Mouse (Mus musculus): ENCODE data around the gene Crtc1. TPM values are rescaled to one million over a fixed set of nuclear protein-coding genes. Genes with fewer than 3 reads are reported as not detected.

Gene Crtc1
- polyA plus RNA-seq, 2 experiments, result 2.9 to 3.9 TPM

GRCm38 (mm10) chr8:70415540-70416451 lies 23.6 kb downstream of the Crtc1 start:
- peak in 2 of 3 experiments; percentile 41 to 45 for DNase-seq (ENCODE audit: low read depth in 3 of 3, low spot score in 3 of 3)
- Histone ChIP-seq H3K27ac (peak overlapping the region; percentile 95), H3K27me3 (ENCODE audit: control insufficient read depth, insufficient read depth, low read length) (no peaks in the 10 kb centered on the region), H3K4me1 (replicated peaks; ENCODE audit: control insufficient read depth in 2 of 2, insufficient read depth in 2 of 2, low read length in 1 of 2) (peaks cover 44 to 58% of the 10 kb centered on the region in 2 experiments), H3K4me3 (ENCODE audit: insufficient read depth in 1 of 2, low read depth in 2 of 2, low read length in 2 of 2) (no peak overlapping the region), H3K4me2 (ENCODE audit: low read depth) (no peak overlapping the region), H3K9ac (replicated peaks) (no peak overlapping the region), H3K9me3 (ENCODE audit: control insufficient read depth, low read length) (no peaks in the 10 kb centered on the region), H3K36me3 (replicated peaks; ENCODE audit: control insufficient read depth, insufficient read depth, low read depth) (no peaks in the 10 kb centered on the region)
- 0 out of 2 replicates have a peak, but pooled peaks have one; percentile 24 for ATAC-seq (ENCODE audit: insufficient read depth)
- TF ChIP-seq CTCF (IDR thresholded peaks at IDR 0.05; ENCODE audit: low read depth) (peak; percentile 85), EP300 (IDR thresholded peaks at IDR 0.05; ENCODE audit: low read depth) (no peak)
- WGBS (ENCODE audit: insufficient replicate concordance), result 64% methylated on average over 8 of the region's 8 CpGs

GRCm38 (mm10) chr8:70414310-70414946 lies 25.0 kb downstream of the Crtc1 start:
- WGBS (ENCODE audit: insufficient replicate concordance), result 56% methylated on average over 6 of the region's 6 CpGs

DNA sequence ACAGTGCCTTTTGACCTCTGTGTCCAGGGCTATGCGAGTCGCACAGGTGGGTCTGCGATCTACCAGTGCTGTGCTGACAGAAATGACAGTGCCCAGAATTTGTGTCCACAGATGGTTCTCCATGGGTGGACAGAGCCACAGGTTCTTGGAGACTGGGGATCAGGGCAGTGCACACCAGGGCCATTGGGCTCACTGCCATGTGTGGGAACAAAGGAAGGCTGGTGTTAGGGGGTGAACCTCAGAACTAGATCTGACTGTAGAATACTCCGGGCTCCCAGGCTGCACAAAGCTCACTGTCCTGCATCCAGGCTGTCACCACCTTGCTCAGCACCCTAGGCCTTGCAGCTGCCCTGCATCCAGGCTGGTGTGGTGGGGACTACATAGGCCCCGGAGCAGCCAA lies 29.1 kb downstream of the Crtc1 start:
- no peak overlapping the region for H3K4me3 ChIP-seq (ENCODE audit: insufficient read depth in 1 of 2, low read depth in 2 of 2, low read length in 2 of 2)
- no peak overlapping the region for H3K4me2 ChIP-seq (ENCODE audit: low read depth)
- H3K4me1 ChIP-seq (replicated peaks; ENCODE audit: control insufficient read depth in 2 of 2, insufficient read depth in 2 of 2, low read length in 1 of 2), result peaks cover 21 to 33% of the 10 kb centered on the region in 2 experiments
- no peaks in the 10 kb centered on the region for H3K36me3 ChIP-seq (replicated peaks; ENCODE audit: control insufficient read depth, insufficient read depth, low read depth)
- no peak overlapping the region for H3K9ac ChIP-seq (replicated peaks)
- ATAC-seq (ENCODE audit: insufficient read depth), result no peak
- 83% methylated on average over 5 of the region's 5 CpGs for WGBS (ENCODE audit: insufficient replicate concordance)
- DNase-seq (ENCODE audit: low read depth in 3 of 3, low spot score in 3 of 3), result no peak
- H3K9me3 ChIP-seq (ENCODE audit: control insufficient read depth, low read length), result no peaks in the 10 kb centered on the region
- no peaks in the 10 kb centered on the region for H3K27me3 ChIP-seq (ENCODE audit: control insufficient read depth, insufficient read depth, low read length)
- no peak overlapping the region for H3K27ac ChIP-seq
- TF ChIP-seq EP300 (IDR thresholded peaks at IDR 0.05; ENCODE audit: low read depth), result no peak
- TF ChIP-seq CTCF (IDR thresholded peaks at IDR 0.05; ENCODE audit: low read depth), result no peak

More at GRCm38 (mm10) chr8:70414310-70414946, 25.0 kb downstream of the Crtc1 start:
- Histone ChIP-seq H3K4me1 (replicated peaks; ENCODE audit: control insufficient read depth in 2 of 2, insufficient read depth in 2 of 2, low read length in 1 of 2) (peaks cover 34 to 46% of the 10 kb centered on the region in 2 experiments), H3K27me3 (ENCODE audit: control insufficient read depth, insufficient read depth, low read length) (no peaks in the 10 kb centered on the region), H3K36me3 (replicated peaks; ENCODE audit: control insufficient read depth, insufficient read depth, low read depth) (no peaks in the 10 kb centered on the region), H3K4me2 (ENCODE audit: low read depth) (peak overlapping the region; percentile 64), H3K4me3 (ENCODE audit: insufficient read depth in 1 of 2, low read depth in 2 of 2, low read length in 2 of 2) (peak overlapping the region; percentile 36 to 37), H3K9me3 (ENCODE audit: control insufficient read depth, low read length) (no peaks in the 10 kb centered on the region), H3K27ac (peak overlapping the region; percentile 95), H3K9ac (replicated peaks) (peak overlapping the region; percentile 64)
- TF ChIP-seq CTCF (IDR thresholded peaks at IDR 0.05; ENCODE audit: low read depth), result no peak
- peak; percentile 69 for TF ChIP-seq EP300 (IDR thresholded peaks at IDR 0.05; ENCODE audit: low read depth)
- peak in 1 of 3 experiments; percentile 64 for DNase-seq (ENCODE audit: low read depth in 3 of 3, low spot score in 3 of 3)
- ATAC-seq (ENCODE audit: insufficient read depth), result peak; percentile 75

DNA sequence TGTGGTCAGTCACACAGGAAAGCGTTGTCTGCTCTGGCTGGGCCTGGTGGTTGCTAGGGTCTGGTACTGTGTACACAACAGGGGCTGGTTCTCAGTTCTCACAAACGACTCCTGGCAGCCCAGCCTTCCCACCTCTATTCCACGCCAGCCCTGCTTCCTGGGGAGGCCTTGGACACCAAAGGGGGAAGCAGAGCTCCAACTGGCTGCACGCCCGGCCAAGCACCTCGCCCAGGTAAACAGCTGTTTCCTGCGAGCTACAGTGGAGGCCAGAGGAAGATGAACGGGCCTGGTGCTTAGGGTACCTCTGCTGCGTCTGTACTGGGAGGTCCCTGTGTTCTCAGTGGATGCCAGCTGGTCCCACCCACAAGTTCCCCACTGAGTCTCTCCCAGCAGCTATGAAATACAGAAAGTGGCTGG lies 29.9 kb downstream of the Crtc1 start:
- TF ChIP-seq CTCF (IDR thresholded peaks at IDR 0.05; ENCODE audit: low read depth) (no peak), EP300 (IDR thresholded peaks at IDR 0.05; ENCODE audit: low read depth) (no peak)
- no peak overlapping the region for H3K4me2 ChIP-seq (ENCODE audit: low read depth)
- no peaks in the 10 kb centered on the region for H3K27me3 ChIP-seq (ENCODE audit: control insufficient read depth, insufficient read depth, low read length)
- ATAC-seq (ENCODE audit: insufficient read depth) (no peak), DNase-seq (ENCODE audit: low read depth in 3 of 3, low spot score in 3 of 3) (no peak)
- H3K36me3 ChIP-seq (replicated peaks; ENCODE audit: control insufficient read depth, insufficient read depth, low read depth), result no peaks in the 10 kb centered on the region
- WGBS (ENCODE audit: insufficient replicate concordance), result 54% methylated on average over 9 of the region's 9 CpGs
- H3K4me1 ChIP-seq (replicated peaks; ENCODE audit: control insufficient read depth in 2 of 2, insufficient read depth in 2 of 2, low read length in 1 of 2), result peaks cover 13 to 33% of the 10 kb centered on the region in 2 experiments
- no peak overlapping the region for H3K27ac ChIP-seq
- H3K9me3 ChIP-seq (ENCODE audit: control insufficient read depth, low read length), result no peaks in the 10 kb centered on the region
- no peak overlapping the region for H3K9ac ChIP-seq (replicated peaks)
- H3K4me3 ChIP-seq (ENCODE audit: insufficient read depth in 1 of 2, low read depth in 2 of 2, low read length in 2 of 2), result no peak overlapping the region

DNA sequence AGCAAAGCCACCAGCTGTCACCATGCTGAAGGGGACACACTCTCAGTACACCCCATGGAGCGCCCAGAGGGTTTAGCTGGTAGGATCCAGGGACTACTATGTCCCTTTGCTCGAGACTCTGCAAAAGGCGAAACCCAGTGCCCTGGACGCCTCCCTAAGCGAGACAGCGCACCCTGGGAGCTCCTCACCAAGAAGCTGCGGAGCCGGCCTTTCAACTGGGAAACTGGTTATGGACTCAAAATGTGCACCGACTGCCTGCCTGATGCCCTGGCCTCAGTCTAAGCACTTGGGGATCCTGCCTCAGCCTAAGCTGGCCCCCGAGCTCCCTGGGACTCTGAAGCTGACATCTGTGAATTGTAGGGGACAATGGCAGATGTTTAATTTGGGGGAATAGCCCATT lies 30.4 kb downstream of the Crtc1 start:
- 76% methylated on average over 10 of the region's 10 CpGs for WGBS (ENCODE audit: insufficient replicate concordance)
- peaks cover 10 to 28% of the 10 kb centered on the region in 2 experiments for H3K4me1 ChIP-seq (replicated peaks; ENCODE audit: control insufficient read depth in 2 of 2, insufficient read depth in 2 of 2, low read length in 1 of 2)
- no peak for DNase-seq (ENCODE audit: low read depth in 3 of 3, low spot score in 3 of 3)

More for the DNA sequence above, 30.4 kb downstream of the Crtc1 start:
- no peaks in the 10 kb centered on the region for H3K36me3 ChIP-seq (replicated peaks; ENCODE audit: control insufficient read depth, insufficient read depth, low read depth)
- H3K27me3 ChIP-seq (ENCODE audit: control insufficient read depth, insufficient read depth, low read length), result no peaks in the 10 kb centered on the region
- no peak overlapping the region for H3K9ac ChIP-seq (replicated peaks)
- no peak overlapping the region for H3K27ac ChIP-seq
- no peak overlapping the region for H3K4me2 ChIP-seq (ENCODE audit: low read depth)
- H3K4me3 ChIP-seq (ENCODE audit: insufficient read depth in 1 of 2, low read depth in 2 of 2, low read length in 2 of 2), result no peak overlapping the region
- ATAC-seq (ENCODE audit: insufficient read depth), result no peak
- no peaks in the 10 kb centered on the region for H3K9me3 ChIP-seq (ENCODE audit: control insufficient read depth, low read length)
- no peak for TF ChIP-seq EP300 (IDR thresholded peaks at IDR 0.05; ENCODE audit: low read depth)
- no peak for TF ChIP-seq CTCF (IDR thresholded peaks at IDR 0.05; ENCODE audit: low read depth)

Data from liver, embryonic 14.5 days (tissue).